Mouse (Mus musculus) adrenal gland, adult 18-20 months (tissue): Measurements from ENCODE around the gene Gm15557. TPM values are rescaled to one million over a fixed set of nuclear protein-coding genes. Genes with fewer than 3 reads are reported as not detected.
"Not testable (repeated sequence)": the region's sequence is repeated elsewhere in the genome, so short reads cannot be mapped to it uniquely, and the experiment has no call there.

ENCODE experiments used
- DNase-seq, 2 experiments: peaks; one replicate each; pipeline ENCODE4 v3.0.0; 2021 to 2022; ENCODE audit warnings: low spot score in 2 of 2
- long read RNA-seq, 2 experiments: library from polyadenylated mRNA; stranded (forward); transcript quantifications; one replicate each; pipeline ENCODE4 v2.0.0; 2021
- total RNA-seq, 2 experiments: library from RNA; stranded (reverse); gene quantifications; 1 replicate in 1 of 2; 2 replicates in 1 of 2; pipeline ENCODE4 v1.2.3; 2021

Gene Gm15557
- total RNA-seq: not detected
- long read RNA-seq, experiment 1: 0 reads
- long read RNA-seq, experiment 2: 0 reads

- DNase-seq: no peak
These were observed at the start of gene Gm15557 for GRCm38 (mm10) chr2:155940681-155941080. TSS of gene Gm15557 (plus strand) at chr2:155940728.

GRCm38 (mm10) chr2:155894307-155895045, 46.1 kb upstream of the Gm15557 start:
- DNase-seq: no peak

GRCm38 (mm10) chr2:155895046-155895735, 45.3 kb upstream of the Gm15557 start:
- DNase-seq: no peak

GRCm38 (mm10) chr2:155902989-155903631, 37.4 kb upstream of the Gm15557 start:
- no peak for DNase-seq

GRCm38 (mm10) chr2:155903632-155904008, 36.9 kb upstream of the Gm15557 start:
- no peak for DNase-seq

- DNase-seq: no peak
These were observed 25.8 kb upstream of the Gm15557 start for GRCm38 (mm10) chr2:155914684-155915083.

- DNase-seq: no peak
These were observed 17.4 kb upstream of the Gm15557 start for GRCm38 (mm10) chr2:155923143-155923542.

- not testable (repeated sequence) for DNase-seq
These were observed 15.3 kb upstream of the Gm15557 start for GRCm38 (mm10) chr2:155925213-155925612.

GRCm38 (mm10) chr2:155928711-155929345, 11.7 kb upstream of the Gm15557 start:
- DNase-seq: no peak

GRCm38 (mm10) chr2:155929531-155930442, 10.7 kb upstream of the Gm15557 start, which contains the start of gene Uqcc1:
TSS of gene Uqcc1 (minus strand) at chr2:155930310.
- peak; percentile 85 to 88 for DNase-seq

GRCm38 (mm10) chr2:155939897-155940529, 515 bp upstream of the Gm15557 start:
- DNase-seq: no peak

- DNase-seq: peak; percentile 56 to 64
These were observed 1.3 kb downstream of the Gm15557 start for GRCm38 (mm10) chr2:155941697-155942442.

GRCm38 (mm10) chr2:155943463-155943862, 2.9 kb downstream of the Gm15557 start:
- no peak for DNase-seq

GRCm38 (mm10) chr2:155944685-155945084, 4.2 kb downstream of the Gm15557 start:
- DNase-seq: no peak

- DNase-seq: no peak
These were observed 4.6 kb downstream of the Gm15557 start, which contains the start of gene Gdf5 for GRCm38 (mm10) chr2:155945124-155945523. TSS of gene Gdf5 (minus strand) at chr2:155945367.

GRCm38 (mm10) chr2:155945580-155945979, 5.1 kb downstream of the Gm15557 start:
- no peak for DNase-seq

- DNase-seq: peak; percentile 79 to 84
These were observed 5.5 kb downstream of the Gm15557 start for GRCm38 (mm10) chr2:155946069-155946468.

GRCm38 (mm10) chr2:155946499-155946898, 6.0 kb downstream of the Gm15557 start:
- DNase-seq: no peak
